Mouse (Mus musculus) erythroid progenitor cell, adult 5-6 weeks (primary cell): ENCODE data around the gene Ctbp1. TPM values are rescaled to one million over a fixed set of nuclear protein-coding genes. Genes with fewer than 3 reads are reported as not detected.

Source experiments
- ATAC-seq: replicated peaks from 2 replicates; pipeline ENCODE4 v1.8.0; 2016; ENCODE audit warnings: moderate number of reproducible peaks, mild to moderate bottlenecking, moderate TSS enrichment, inconsistent platforms; ENCODE audit not compliant: poor library complexity, low FRiP score, severe bottlenecking
- total RNA-seq, 2 experiments: library from RNA; stranded (forward) in 1 of 2; stranded (reverse) in 1 of 2; fragments of 150-400 nt in 1 of 2; fragments of 186-747, 209-891 nt in 1 of 2; gene quantifications; 2 replicates each; pipeline versions ENCODE4 v1.2.3 to v1.2.4; 2015 to 2017; ENCODE audit warnings: low replicate concordance in 2 of 2

Gene Ctbp1
- 195 and 222 TPM in 2 replicates for total RNA-seq (2015; ENCODE audit: low replicate concordance)
- total RNA-seq (2017; ENCODE audit: low replicate concordance): 172 and 302 TPM in 2 replicates

GRCm38 (mm10) chr5:33274953-33275454, at the start of gene Ctbp1:
Ctbp1 (minus strand) TSS chr5:33274994.
- ATAC-seq: peak; percentile 60

GRCm38 (mm10) chr5:33324491-33324890, 49.7 kb upstream of the Ctbp1 start:
- no peak for ATAC-seq

GRCm38 (mm10) chr5:33312192-33312591, 37.4 kb upstream of the Ctbp1 start:
- no peak for ATAC-seq

- peak; percentile 82 for ATAC-seq
Observed at GRCm38 (mm10) chr5:33310704-33311462, 36.1 kb upstream of the Ctbp1 start.

- ATAC-seq: no peak
Observed at GRCm38 (mm10) chr5:33301801-33302200, 27.0 kb upstream of the Ctbp1 start.

GRCm38 (mm10) chr5:33297164-33297563, 22.4 kb upstream of the Ctbp1 start:
- peak; percentile 67; the same call in 1 of the 2 replicates for ATAC-seq

GRCm38 (mm10) chr5:33293796-33294430, 19.1 kb upstream of the Ctbp1 start:
- no peak for ATAC-seq

GRCm38 (mm10) chr5:33283951-33284350, 9.2 kb upstream of the Ctbp1 start:
- ATAC-seq: no peak

- ATAC-seq: no peak
Observed at GRCm38 (mm10) chr5:33281428-33281827, 6.6 kb upstream of the Ctbp1 start.

- ATAC-seq: no peak
Observed at GRCm38 (mm10) chr5:33278950-33279349, 4.2 kb upstream of the Ctbp1 start.

GRCm38 (mm10) chr5:33277286-33277685, 2.5 kb upstream of the Ctbp1 start:
- no peak for ATAC-seq

- no peak for ATAC-seq
Observed at GRCm38 (mm10) chr5:33275754-33276153, 960 bp upstream of the Ctbp1 start.

- peak; percentile 68 for ATAC-seq
Observed at GRCm38 (mm10) chr5:33274085-33274952, 475 bp downstream of the Ctbp1 start.

- peak; percentile 70 for ATAC-seq
Observed at GRCm38 (mm10) chr5:33273777-33274084, 1.1 kb downstream of the Ctbp1 start.

GRCm38 (mm10) chr5:33272845-33273776, 1.7 kb downstream of the Ctbp1 start:
- ATAC-seq: no peak

- no peak for ATAC-seq
Observed at GRCm38 (mm10) chr5:33272146-33272545, 2.6 kb downstream of the Ctbp1 start.

- peak; percentile 40 for ATAC-seq
Observed at GRCm38 (mm10) chr5:33270568-33270967, 4.2 kb downstream of the Ctbp1 start.

GRCm38 (mm10) chr5:33254416-33254815, 20.4 kb downstream of the Ctbp1 start:
- no peak for ATAC-seq

- no peak for ATAC-seq
Observed at GRCm38 (mm10) chr5:33248186-33248585, 26.6 kb downstream of the Ctbp1 start.
